Mouse (Mus musculus) thymus, adult 2 months (tissue): ENCODE measurements around the gene Capn12. TPM values are rescaled to one million over a fixed set of nuclear protein-coding genes. Genes with fewer than 3 reads are reported as not detected.

ENCODE experiments used
- DNase-seq: peaks from one replicate; pipeline ENCODE4 v3.0.0; 2021
- H3K27ac ChIP-seq: fragments of 200-500 bp; 2 replicates; pipeline ENCODE4 v1.5.1; 2012; ENCODE audit warnings: low read length, control low read depth; ENCODE audit not compliant: control insufficient read depth, insufficient read depth
- H3K27me3 ChIP-seq: fragments of 200-500 bp; 2 replicates; pipeline ENCODE4 v1.6.1; 2012; ENCODE audit warnings: mild to moderate bottlenecking, low read length, moderate library complexity, mixed read lengths; ENCODE audit not compliant: control insufficient read depth, insufficient read depth
- H3K36me3 ChIP-seq: fragments of 200-500 bp; 2 replicates; pipeline ENCODE4 v1.6.1; 2012; ENCODE audit warnings: mild to moderate bottlenecking, low read length, moderate library complexity; ENCODE audit not compliant: control insufficient read depth, insufficient read depth
- H3K4me1 ChIP-seq: fragments of 200-500 bp; replicated peaks from 2 replicates; pipeline ENCODE4 v1.6.1; 2012; ENCODE audit warnings: low read length; ENCODE audit not compliant: control insufficient read depth, insufficient read depth
- H3K4me3 ChIP-seq: fragments of 200-500 bp; 2 replicates; pipeline ENCODE4 v1.5.1; 2012; ENCODE audit warnings: mild to moderate bottlenecking, low read length, control low read depth, moderate library complexity; ENCODE audit not compliant: control insufficient read depth, insufficient read depth
- CTCF ChIP-seq: fragments of 200-500 bp; IDR thresholded peaks from 2 replicates; pipeline ENCODE4 v1.5.1; 2012; ENCODE audit warnings: mild to moderate bottlenecking, control low read depth, low read length, moderate library complexity, borderline replicate concordance; ENCODE audit not compliant: control insufficient read depth, poor library complexity, insufficient read depth; ENCODE audit errors: extremely low read depth
- POLR2A ChIP-seq: fragments of 200-500 bp; IDR thresholded peaks from 2 replicates; pipeline ENCODE4 v1.6.1; 2012; ENCODE audit warnings: mild to moderate bottlenecking, low read length, control low read depth, moderate library complexity; ENCODE audit not compliant: control insufficient read depth, poor library complexity, insufficient read depth; ENCODE audit errors: extremely low read depth
- WGBS: fragments of 180-500 bp; shearing (Covaris S2); methylation state at CpG from one replicate; pipeline ENCODE4 v1.1.7; 2018; 5-methylcytosine and 5-hydroxymethylcytosine counted together
- polyA plus RNA-seq: library from polyadenylated mRNA; depleted of rRNA; stranded (reverse); fragments of >200 nt; gene quantifications from 2 replicates; pipeline ENCODE4 v1.2.3, GENCODE M21; 2012

The Capn12 gene
- polyA plus RNA-seq, 1 experiment: 1.00 TPM

GRCm38 (mm10) chr7:28849700-28850236 is 31.5 kb upstream of the Capn12 start:
- Histone ChIP-seq H3K27ac (no peak overlapping the region), H3K4me3 (no peak overlapping the region), H3K27me3 (no peaks in the 10 kb centered on the region), H3K4me1 (no peaks in the 10 kb centered on the region), H3K36me3 (no peaks in the 10 kb centered on the region)
- 52% methylated on average over 1 of the region's 1 CpGs for WGBS
- TF ChIP-seq POLR2A (no peak), CTCF (no peak)
- no peak for DNase-seq

GRCm38 (mm10) chr7:28850642-28851041 is 30.6 kb upstream of the Capn12 start:
- no peak for DNase-seq
- 94% methylated on average over 4 of the region's 4 CpGs for WGBS
- Histone ChIP-seq H3K4me3 (no peak overlapping the region), H3K36me3 (no peaks in the 10 kb centered on the region), H3K4me1 (no peaks in the 10 kb centered on the region), H3K27me3 (no peaks in the 10 kb centered on the region), H3K27ac (no peak overlapping the region)
- no peak for TF ChIP-seq POLR2A
- no peak for TF ChIP-seq CTCF

GRCm38 (mm10) chr7:28859953-28860352 is 21.3 kb upstream of the Capn12 start:
- 96% methylated on average over 2 of the region's 2 CpGs for WGBS
- Histone ChIP-seq H3K27ac (no peak overlapping the region), H3K4me3 (no peak overlapping the region), H3K27me3 (no peaks in the 10 kb centered on the region), H3K4me1 (peaks cover 14% of the 10 kb centered on the region), H3K36me3 (no peaks in the 10 kb centered on the region)
- no peak for TF ChIP-seq POLR2A
- no peak for TF ChIP-seq CTCF
- DNase-seq: no peak

DNA sequence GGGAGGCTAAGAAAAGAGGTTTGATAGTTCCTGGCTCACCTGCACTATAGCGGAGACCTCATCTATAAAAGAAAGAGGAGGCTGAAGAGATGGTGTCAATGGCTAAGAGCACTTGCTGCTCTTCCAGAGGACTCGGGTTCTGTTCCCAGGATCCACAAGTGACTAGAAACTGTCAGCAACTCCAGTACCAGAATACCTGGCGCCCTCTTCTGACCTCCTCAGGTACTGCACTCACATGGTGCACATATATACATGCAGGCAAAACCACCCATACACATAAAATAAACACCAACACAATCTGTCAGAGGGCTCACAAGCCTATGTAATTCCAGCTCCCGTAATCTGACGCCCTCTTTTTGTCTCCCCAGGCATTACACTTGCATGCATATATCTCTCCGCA is 20.3 kb upstream of the Capn12 start:
- no peak for DNase-seq
- no peak for TF ChIP-seq CTCF
- no peak for TF ChIP-seq POLR2A
- WGBS: 98% methylated on average over 6 of the region's 6 CpGs
- Histone ChIP-seq H3K4me3 (no peak overlapping the region), H3K27me3 (no peaks in the 10 kb centered on the region), H3K27ac (no peak overlapping the region), H3K4me1 (peaks cover 21% of the 10 kb centered on the region), H3K36me3 (no peaks in the 10 kb centered on the region)

DNA sequence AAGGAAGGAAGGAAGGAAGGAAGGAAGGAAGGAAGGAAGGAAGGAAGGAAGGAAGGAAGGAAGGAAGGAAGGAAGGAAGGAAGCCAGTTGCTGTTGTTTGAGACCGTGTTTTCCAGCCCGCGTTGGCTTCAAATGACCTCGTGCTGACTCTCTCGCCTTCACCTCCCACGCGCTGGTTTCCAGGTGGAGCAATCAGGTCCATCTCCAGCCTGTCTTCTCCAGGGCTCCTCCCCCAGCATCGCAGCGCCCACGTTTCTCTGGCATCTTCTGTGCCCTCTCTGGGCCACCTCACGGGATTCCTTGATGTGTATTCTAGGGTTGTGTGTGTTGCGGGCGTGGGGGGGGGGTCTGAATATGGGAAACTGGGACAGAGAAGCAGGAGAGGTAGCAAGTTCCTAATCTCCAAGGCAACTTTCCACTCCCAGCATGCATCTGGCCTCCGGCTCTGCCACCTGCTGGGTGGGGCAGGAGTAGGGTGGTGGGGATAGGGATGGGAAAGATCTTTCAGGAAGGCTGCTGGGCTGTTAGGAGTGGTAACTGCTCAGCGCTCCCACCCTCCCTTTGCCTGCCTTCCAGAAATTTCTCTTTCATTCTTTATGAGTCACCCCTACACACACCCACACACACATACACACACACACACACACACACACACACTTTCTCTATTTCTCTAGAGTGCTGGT is 18.3 kb upstream of the Capn12 start:
- Histone ChIP-seq H3K4me1 (peaks cover 37% of the 10 kb centered on the region), H3K27ac (no peak overlapping the region), H3K27me3 (no peaks in the 10 kb centered on the region), H3K4me3 (no peak overlapping the region), H3K36me3 (no peaks in the 10 kb centered on the region)
- DNase-seq: no peak
- TF ChIP-seq POLR2A (no peak), CTCF (no peak)
- 91% methylated on average over 15 of the region's 15 CpGs for WGBS

DNA sequence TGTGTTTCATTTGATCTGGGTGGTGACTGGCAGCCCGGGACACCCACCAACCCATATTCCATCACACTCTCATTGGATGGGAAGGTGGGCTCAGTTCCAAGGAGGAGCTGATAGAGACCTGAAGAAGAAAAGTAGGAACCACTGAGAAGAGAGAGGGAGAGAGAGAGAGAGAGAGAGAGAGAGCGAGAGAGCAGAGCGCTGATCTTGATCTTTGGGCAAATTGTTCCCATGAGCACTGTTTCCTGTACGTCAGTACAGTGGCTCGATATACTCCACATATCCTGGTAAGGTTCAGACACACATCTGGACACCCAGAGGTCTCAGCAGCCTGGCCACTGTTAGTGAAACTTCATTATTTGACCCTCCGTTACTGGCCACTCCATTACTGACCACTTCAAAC is 17.7 kb upstream of the Capn12 start, which contains the start of gene Lgals7:
Gene Lgals7 (plus strand): TSS at position 314 of the 400 bp plus-strand sequence.
- DNase-seq: no peak
- TF ChIP-seq POLR2A: no peak
- no peak for TF ChIP-seq CTCF
- no peaks in the 10 kb centered on the region for H3K36me3 ChIP-seq
- no peaks in the 10 kb centered on the region for H3K27me3 ChIP-seq
- H3K27ac ChIP-seq: no peak within 1 kb of the TSS
- peaks cover 37% of the 10 kb centered on the region for H3K4me1 ChIP-seq
- 82% methylated on average over 6 of the region's 6 CpGs for WGBS
- H3K4me3 ChIP-seq: no peak within 1 kb of the TSS
